Mouse (Mus musculus): ENCODE measurements around the gene Als2. TPM values are rescaled to one million over a fixed set of nuclear protein-coding genes. Genes with fewer than 3 reads are reported as not detected.
A peak's percentile ranks its signal among the peaks of the same experiment; 100 is the strongest.

The Als2 gene
- polyA plus RNA-seq, 1 experiment from 2014 or later = 14.0 TPM

DNA sequence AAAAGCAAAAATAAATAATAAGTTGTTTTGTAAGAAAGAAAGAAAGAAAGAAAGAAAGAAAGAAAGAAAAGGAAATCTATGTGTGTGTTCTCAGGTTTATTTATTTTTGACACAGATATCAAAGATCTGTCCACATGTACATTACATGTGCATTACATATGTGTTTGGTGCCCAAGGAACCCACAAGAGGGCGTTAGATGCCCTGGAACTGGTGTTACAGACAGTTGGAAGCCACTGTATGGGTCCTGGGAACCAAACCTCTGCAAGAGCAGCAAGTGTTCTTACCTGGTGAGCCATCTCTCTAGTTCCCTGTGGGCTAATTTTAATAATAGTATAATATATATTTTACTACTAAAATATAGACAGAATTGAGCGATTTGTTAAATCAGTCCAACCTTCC, 6.7 kb upstream of the Als2 start:
- no peak for DNase-seq (ENCODE audit: low spot score)
- Histone ChIP-seq H3K4me3 (no peak overlapping the region), H3K4me1 (no peaks in the 10 kb centered on the region), H3K27me3 (ENCODE audit: insufficient read depth, poor library complexity, severe bottlenecking) (no peaks in the 10 kb centered on the region), H3K27ac (no peak overlapping the region), H3K36me3 (no peaks in the 10 kb centered on the region), H3K9me3 (no peaks in the 10 kb centered on the region)
- 64% methylated on average over 2 of the region's 2 CpGs for WGBS

DNA sequence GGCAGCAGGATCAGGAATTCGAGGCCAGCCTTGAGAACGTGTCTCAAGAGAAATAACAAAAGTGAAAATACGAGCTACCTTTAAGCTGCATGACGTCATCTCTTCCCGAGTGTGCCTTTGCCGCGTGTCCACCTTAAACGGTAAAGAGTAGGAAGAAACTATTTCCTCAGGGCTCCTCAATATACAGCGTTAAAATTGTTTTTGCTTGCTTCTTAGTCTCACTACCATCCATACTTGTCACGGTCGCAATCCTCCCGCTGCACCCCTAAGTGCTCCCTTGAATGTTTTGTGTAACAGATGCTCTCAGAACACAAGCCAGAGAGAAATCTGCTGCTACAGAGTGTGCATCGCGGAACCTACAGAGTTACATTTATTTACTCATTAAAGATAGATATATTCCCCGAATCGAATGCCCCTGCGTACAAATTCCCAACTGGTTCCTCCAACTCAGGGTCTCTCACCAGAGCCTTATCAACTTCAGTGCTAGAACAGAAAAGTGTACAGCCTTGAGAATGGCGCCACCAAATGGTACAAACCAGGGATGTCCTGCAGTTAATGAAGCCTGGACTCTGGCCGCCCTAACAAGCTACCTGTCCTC, 682 bp upstream of the Als2 start:
- Histone ChIP-seq H3K36me3 (no peaks in the 10 kb centered on the region), H3K27me3 (ENCODE audit: insufficient read depth, poor library complexity, severe bottlenecking) (no peaks in the 10 kb centered on the region), H3K4me1 (peaks cover 2% of the 10 kb centered on the region; the same call in 1 of the 2 replicates), H3K4me3 (peak overlapping the region; percentile 95), H3K9me3 (no peaks in the 10 kb centered on the region), H3K27ac (peak overlapping the region; percentile 93)
- peak; percentile 87 for DNase-seq (ENCODE audit: low spot score)
- WGBS = under 1% methylated on average over 19 of the region's 19 CpGs

DNA sequence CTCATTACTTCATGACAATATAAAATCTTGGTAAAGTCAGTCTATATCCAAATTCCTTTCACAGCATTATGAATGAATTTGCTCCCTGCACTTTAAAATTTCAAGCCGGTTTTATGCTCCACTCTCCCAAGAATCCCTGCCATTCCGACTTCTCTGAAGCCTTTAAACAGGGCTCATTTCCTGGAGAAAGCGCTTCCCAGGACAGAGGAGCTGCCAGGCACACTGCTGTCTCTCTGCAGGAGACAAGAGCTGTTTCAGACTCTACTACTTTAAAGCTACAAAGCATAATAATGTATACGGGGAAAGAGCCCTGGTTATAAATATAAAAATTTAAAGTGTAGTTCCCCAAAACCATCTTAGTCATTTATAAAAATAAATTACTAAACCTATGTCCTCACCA, 7.8 kb downstream of the Als2 start:
- 61% methylated on average over 4 of the region's 4 CpGs for WGBS
- H3K27ac ChIP-seq = no peak overlapping the region
- H3K36me3 ChIP-seq = 0 out of 2 replicates have a peak, but pooled peaks cover 6% of the 10 kb centered on the region
- no peaks in the 10 kb centered on the region for H3K27me3 ChIP-seq (ENCODE audit: insufficient read depth, poor library complexity, severe bottlenecking)
- DNase-seq (ENCODE audit: low spot score) = peak; percentile 33
- H3K4me1 ChIP-seq = no peaks in the 10 kb centered on the region
- no peak overlapping the region for H3K4me3 ChIP-seq
- no peaks in the 10 kb centered on the region for H3K9me3 ChIP-seq

DNA sequence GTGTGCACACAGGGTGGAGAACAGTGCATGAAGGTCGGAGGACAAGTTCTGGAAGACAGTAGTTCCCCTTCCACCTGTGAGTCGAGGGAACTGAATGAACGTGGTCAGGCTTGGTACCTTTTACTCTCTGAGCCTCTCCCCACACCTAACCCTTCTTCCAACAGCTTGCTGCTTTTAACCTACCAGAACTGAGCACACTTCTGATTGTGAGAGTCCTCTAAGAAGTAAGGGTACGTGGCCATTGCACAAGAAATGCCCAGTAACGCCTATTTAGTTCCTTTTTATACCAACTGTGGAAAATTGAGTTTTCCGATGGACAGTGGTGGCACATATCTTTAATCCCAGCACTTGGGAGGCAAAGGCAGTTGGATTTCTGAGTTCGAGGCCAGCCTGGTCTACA, 8.5 kb downstream of the Als2 start:
- 88% methylated on average over 7 of the region's 7 CpGs for WGBS
- H3K4me3 ChIP-seq = no peak overlapping the region
- H3K9me3 ChIP-seq = no peaks in the 10 kb centered on the region
- H3K27me3 ChIP-seq (ENCODE audit: insufficient read depth, poor library complexity, severe bottlenecking) = no peaks in the 10 kb centered on the region
- H3K36me3 ChIP-seq = 0 out of 2 replicates have a peak, but pooled peaks cover 6% of the 10 kb centered on the region
- no peaks in the 10 kb centered on the region for H3K4me1 ChIP-seq
- peak; percentile 45 for DNase-seq (ENCODE audit: low spot score)
- H3K27ac ChIP-seq = no peak overlapping the region

DNA sequence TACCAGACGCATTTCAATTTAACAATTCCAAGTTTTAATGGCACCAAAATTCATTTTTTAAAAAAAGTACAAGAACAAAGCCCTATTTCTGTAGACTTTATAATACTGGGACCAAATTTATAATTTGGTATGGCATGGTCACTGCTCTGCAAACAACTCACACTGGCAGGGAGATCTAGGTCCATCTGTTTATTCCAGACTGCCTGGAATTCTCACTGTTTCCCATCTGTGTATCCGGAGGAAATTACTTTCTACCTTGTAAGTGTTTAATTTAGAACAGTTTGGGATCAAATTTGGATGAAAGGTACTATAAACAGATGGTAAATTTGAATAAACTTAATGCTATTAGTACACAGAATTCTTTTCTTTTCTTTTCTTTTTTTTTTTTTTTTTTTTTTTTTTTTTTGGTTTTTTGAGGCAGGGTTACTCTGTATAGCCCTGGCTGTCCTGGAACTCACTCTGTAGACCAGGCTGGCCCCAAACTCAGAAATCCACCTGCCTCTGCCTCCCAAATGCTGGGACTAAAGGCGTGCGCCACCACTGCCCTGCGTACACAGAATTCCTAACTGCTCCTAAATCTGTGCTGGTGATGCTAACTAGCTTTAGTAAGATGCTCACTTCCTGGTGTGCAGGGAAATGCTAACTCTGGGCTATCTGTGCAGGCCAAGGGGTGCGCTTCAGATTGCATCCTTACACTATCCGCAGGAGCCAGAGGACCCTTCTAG, 14.8 kb downstream of the Als2 start:
- Histone ChIP-seq H3K27ac (no peak overlapping the region), H3K36me3 (peaks cover 6% of the 10 kb centered on the region; the same call in 1 of the 2 replicates), H3K4me3 (no peak overlapping the region), H3K9me3 (no peaks in the 10 kb centered on the region), H3K27me3 (ENCODE audit: insufficient read depth, poor library complexity, severe bottlenecking) (no peaks in the 10 kb centered on the region), H3K4me1 (0 out of 2 replicates have a peak, but pooled peaks cover 5% of the 10 kb centered on the region)
- DNase-seq (ENCODE audit: low spot score) = peak; percentile 22
- WGBS = 93% methylated on average over 7 of the region's 7 CpGs

DNA sequence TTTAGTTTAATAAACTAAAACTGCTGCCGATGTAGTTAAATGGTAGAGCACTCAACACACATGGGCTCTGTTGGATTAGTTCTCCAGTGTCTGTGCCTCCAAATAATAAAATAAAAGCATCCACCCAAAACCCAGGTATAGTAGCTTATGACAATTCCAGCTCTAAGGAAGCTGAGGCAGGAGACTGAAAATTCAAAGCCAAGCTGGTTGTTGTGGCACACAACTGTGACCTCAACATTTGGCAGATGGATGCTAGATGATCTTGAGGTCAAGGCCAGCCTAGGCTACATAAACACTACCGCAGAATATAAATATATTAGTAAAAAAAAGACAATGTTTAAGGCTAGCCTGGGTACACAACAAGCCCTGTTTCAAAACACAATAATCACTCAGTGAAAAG, 15.4 kb downstream of the Als2 start:
- no peak overlapping the region for H3K27ac ChIP-seq
- no peaks in the 10 kb centered on the region for H3K9me3 ChIP-seq
- WGBS = 96% methylated on average over 2 of the region's 2 CpGs
- H3K27me3 ChIP-seq (ENCODE audit: insufficient read depth, poor library complexity, severe bottlenecking) = no peaks in the 10 kb centered on the region
- 0 out of 2 replicates have a peak, but pooled peaks cover 5% of the 10 kb centered on the region for H3K4me1 ChIP-seq
- DNase-seq (ENCODE audit: low spot score) = no peak
- H3K4me3 ChIP-seq = no peak overlapping the region
- H3K36me3 ChIP-seq = peaks cover 6% of the 10 kb centered on the region; the same call in 1 of the 2 replicates

DNA sequence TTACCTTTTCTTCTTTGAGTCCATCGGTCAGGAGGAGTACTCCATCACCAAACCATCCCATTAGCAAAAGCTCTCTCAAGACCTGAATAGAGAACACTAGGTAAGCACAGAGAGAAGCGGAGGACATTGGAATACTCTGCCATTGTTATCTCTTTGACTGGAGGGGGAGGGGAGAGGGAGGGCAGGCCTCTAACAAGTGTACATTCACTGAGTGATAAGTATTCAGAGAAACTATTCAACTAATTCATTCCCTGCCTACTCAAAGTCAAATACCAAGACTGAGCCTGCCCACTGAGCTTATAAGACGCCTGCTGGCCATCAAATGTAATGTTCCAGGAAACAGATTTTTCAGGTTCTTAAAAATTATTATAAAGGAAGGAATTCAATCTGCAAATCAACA, 16.7 kb downstream of the Als2 start:
- no peaks in the 10 kb centered on the region for H3K27me3 ChIP-seq (ENCODE audit: insufficient read depth, poor library complexity, severe bottlenecking)
- no peak for DNase-seq (ENCODE audit: low spot score)
- 0 out of 2 replicates have a peak, but pooled peaks cover 5% of the 10 kb centered on the region for H3K4me1 ChIP-seq
- H3K27ac ChIP-seq = no peak overlapping the region
- H3K36me3 ChIP-seq = peaks cover 11% of the 10 kb centered on the region
- H3K9me3 ChIP-seq = no peaks in the 10 kb centered on the region
- 62% methylated on average over 3 of the region's 3 CpGs for WGBS
- no peak overlapping the region for H3K4me3 ChIP-seq

DNA sequence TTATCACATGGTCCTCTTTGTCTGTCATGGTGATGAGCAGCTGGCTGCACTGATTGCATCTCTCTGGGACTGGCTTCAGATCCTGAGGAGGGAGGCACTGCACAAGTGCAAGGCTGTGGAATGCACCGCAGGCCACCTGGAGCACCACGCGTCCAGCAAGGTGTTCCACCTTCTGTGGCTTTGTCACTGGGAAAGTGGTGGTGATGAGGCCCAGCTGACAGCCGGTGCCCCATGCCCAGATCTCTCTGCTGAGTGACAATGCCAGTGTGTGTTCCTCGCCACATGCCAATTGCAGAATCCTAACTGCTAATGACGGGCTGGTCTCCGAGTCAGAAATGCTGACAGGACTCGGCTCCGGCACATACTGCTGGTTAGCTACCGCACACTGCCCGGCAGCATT, 21.6 kb downstream of the Als2 start:
- H3K4me1 ChIP-seq = 0 out of 2 replicates have a peak, but pooled peaks cover 2% of the 10 kb centered on the region
- H3K27ac ChIP-seq = no peak overlapping the region
- no peaks in the 10 kb centered on the region for H3K9me3 ChIP-seq
- no peak for DNase-seq (ENCODE audit: low spot score)
- H3K4me3 ChIP-seq = no peak overlapping the region
- H3K27me3 ChIP-seq (ENCODE audit: insufficient read depth, poor library complexity, severe bottlenecking) = no peaks in the 10 kb centered on the region
- WGBS = 92% methylated on average over 11 of the region's 11 CpGs
- H3K36me3 ChIP-seq = peaks cover 27% of the 10 kb centered on the region

DNA sequence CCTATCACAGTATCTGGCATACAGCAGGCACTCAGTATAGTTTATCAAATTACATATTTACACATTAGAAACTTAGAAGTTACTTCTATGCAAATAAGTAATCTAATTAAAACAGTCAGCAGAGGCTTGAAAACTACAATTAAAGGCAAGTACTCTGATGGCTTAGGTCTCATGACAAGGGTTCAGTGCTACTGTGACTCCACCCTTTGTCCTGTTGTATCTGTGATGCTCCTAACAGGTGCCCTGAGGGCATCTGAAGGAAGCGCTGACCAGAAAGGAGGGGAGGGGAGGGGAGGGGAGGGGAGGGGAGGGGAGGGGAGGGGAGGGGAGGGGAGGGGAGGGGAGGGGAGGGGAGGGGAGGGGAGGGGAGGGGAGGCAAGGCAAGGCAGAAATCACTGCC, 24.1 kb downstream of the Als2 start:
- H3K9me3 ChIP-seq = no peaks in the 10 kb centered on the region
- H3K36me3 ChIP-seq = peaks cover 33% of the 10 kb centered on the region
- no peaks in the 10 kb centered on the region for H3K27me3 ChIP-seq (ENCODE audit: insufficient read depth, poor library complexity, severe bottlenecking)
- H3K4me3 ChIP-seq = no peak overlapping the region
- no peak for DNase-seq (ENCODE audit: low spot score)
- H3K4me1 ChIP-seq = no peaks in the 10 kb centered on the region
- no CpG with 5 or more reads among the region's 1 CpGs for WGBS
- no peak overlapping the region for H3K27ac ChIP-seq

DNA sequence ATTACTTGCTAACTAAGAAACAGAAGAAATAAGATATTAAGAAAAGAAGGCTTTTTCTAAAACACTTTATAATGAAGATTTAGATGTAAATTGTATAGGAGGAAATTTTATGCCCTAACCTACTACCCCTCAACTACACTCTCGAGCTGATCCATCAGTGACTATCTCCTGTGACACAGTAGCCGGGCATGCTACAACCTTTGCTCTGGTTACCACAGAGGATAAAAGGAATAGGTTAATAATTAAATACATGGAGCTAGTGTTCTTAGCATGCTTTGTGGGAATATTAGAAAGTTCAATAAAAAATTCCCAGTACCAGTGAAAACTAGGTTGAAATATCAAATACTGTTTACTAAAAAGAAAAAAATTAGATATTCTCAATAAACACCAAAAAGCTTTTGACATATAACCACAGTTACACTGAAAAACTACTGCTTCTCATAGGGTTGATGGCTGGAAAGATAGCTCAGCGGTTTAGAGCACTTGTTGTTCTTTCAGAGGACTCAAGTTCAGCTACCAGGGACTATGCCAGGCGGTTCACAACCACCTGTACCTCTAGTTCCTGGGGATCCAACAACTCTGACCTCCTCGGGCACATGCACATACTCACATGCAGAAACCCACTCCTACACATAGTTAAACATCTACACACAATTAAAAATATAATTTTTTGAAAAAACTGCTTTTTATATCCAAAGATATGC, 24.8 kb downstream of the Als2 start:
- no peak overlapping the region for H3K27ac ChIP-seq
- no peaks in the 10 kb centered on the region for H3K27me3 ChIP-seq (ENCODE audit: insufficient read depth, poor library complexity, severe bottlenecking)
- no peaks in the 10 kb centered on the region for H3K4me1 ChIP-seq
- WGBS = 76% methylated on average over 5 of the region's 5 CpGs
- H3K9me3 ChIP-seq = no peaks in the 10 kb centered on the region
- peaks cover 30% of the 10 kb centered on the region for H3K36me3 ChIP-seq
- H3K4me3 ChIP-seq = no peak overlapping the region
- no peak for DNase-seq (ENCODE audit: low spot score)

DNA sequence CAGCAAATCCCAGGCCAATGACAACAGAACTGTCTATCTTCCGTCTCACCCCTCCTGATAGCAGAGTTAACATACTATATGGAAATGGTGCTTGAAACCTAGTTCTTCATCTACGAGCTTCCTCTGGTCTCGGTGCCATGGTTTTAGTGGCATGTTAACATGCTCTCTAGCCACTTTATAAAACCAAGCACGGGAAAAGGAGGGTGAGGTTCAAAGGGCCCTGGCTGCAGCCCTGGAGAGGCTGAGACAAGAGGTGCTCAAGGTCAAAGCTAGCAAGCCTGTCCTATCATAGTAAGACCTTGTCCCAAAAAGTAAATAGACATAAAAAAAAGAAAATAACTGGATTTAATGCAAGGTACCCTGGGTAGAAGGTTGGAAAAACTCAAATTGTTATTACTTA, 25.4 kb downstream of the Als2 start:
- Histone ChIP-seq H3K4me3 (no peak overlapping the region), H3K36me3 (peaks cover 30% of the 10 kb centered on the region), H3K9me3 (no peaks in the 10 kb centered on the region), H3K4me1 (no peaks in the 10 kb centered on the region), H3K27me3 (ENCODE audit: insufficient read depth, poor library complexity, severe bottlenecking) (no peaks in the 10 kb centered on the region), H3K27ac (no peak overlapping the region)
- no peak for DNase-seq (ENCODE audit: low spot score)
- WGBS = 73% methylated on average over 4 of the region's 4 CpGs

DNA sequence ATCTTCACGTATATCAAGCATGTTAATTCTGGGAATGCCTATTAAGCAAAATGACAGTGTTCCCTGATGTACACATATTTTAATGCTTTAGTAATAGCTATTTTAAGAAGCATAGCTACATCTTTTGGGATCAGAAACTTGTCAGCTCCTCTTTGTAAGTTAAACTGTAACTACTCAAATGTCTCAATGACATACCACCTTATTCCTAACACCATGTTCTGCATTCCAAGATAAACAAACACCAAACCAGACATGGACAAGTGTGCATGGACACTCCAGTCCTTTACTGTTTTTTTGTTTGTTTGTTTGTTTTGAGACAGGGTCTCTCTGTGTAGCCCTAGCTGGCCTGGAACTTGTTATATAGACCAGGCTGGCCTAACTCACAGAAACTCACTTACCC, 28.7 kb downstream of the Als2 start:
- no peaks in the 10 kb centered on the region for H3K9me3 ChIP-seq
- no peaks in the 10 kb centered on the region for H3K4me1 ChIP-seq
- H3K36me3 ChIP-seq = peaks cover 20% of the 10 kb centered on the region; the same call in 1 of the 2 replicates
- WGBS = 83% methylated on average over 1 of the region's 1 CpGs
- H3K27me3 ChIP-seq (ENCODE audit: insufficient read depth, poor library complexity, severe bottlenecking) = no peaks in the 10 kb centered on the region
- no peak overlapping the region for H3K27ac ChIP-seq
- no peak for DNase-seq (ENCODE audit: low spot score)
- H3K4me3 ChIP-seq = no peak overlapping the region

DNA sequence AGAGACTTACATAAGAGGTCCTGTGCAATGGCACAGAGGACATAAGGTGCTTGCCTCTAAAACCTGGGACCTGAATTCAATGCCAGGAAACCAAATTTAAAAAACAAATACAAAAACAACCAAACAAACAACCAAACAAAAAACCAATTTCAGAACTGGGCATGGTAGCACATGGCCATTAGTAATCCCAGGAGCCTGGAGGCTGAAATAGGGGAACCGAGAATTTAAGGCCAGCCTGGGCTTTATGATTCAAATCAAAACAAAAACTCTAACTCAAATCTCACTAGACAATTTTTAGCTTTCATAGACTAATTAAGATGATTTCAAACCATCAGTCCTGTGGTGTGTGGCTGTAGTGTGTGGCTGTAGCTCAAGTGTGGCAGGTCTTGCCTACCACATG, 32.5 kb downstream of the Als2 start:
- WGBS = 82% methylated on average over 1 of the region's 1 CpGs
- Histone ChIP-seq H3K27ac (no peak overlapping the region), H3K4me3 (no peak overlapping the region), H3K27me3 (ENCODE audit: insufficient read depth, poor library complexity, severe bottlenecking) (no peaks in the 10 kb centered on the region), H3K4me1 (no peaks in the 10 kb centered on the region), H3K36me3 (peaks cover 34% of the 10 kb centered on the region), H3K9me3 (no peaks in the 10 kb centered on the region)
- no peak for DNase-seq (ENCODE audit: low spot score)

Data from heart, embryonic 10.5 days (tissue).